Mouse (Mus musculus) cerebellum, adult 18-20 months (tissue): ENCODE measurements at regions not wholly inside any gene's neighbourhood (a gene's known extent, or its start where the extent isn't known, plus 50 kb on each side); places are given as distances from the start of the nearest gene placed in this dataset.

Experiments
- DNase-seq, 2 experiments: peaks; one replicate each; pipeline ENCODE4 v3.0.0; 2021

DNA sequence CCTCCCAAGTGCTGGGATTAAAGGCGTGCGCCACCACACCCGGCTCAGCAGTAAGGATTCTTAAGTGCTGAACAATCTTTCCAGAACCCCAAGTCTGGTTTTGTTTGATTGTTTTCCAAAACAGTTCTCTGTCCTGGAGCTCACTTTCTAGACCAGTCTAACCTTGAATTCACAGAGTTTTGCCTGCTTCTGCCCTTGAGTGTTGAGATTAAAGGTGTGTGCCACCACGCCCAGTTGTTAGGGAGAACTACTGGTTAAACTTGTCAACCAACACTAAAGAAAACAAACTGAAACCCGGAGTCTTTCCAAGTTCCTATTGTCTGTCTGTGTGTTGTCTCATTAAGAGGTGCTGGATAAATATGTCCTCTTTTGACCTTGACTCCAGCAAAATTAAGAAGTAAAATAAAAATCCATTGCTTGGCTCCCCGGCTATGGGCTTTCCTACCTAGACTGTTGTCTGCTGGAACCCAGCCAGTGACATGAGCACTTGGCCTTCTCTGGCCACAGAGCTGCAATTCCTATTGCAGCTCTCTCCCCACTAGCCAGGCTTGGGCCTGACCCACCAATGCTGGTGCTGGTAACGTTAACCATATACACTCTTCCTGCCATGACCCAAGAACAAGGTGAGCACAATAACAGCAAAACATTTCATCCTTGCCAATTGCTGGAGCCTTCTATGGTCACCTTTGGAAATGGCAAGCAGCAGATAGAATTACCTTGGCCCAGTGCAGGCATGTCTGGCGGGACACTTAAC lies 51.1 kb upstream of the Klf9 start:
- DNase-seq, result peak; percentile 14 to 19
